8 mouse cellular contexts compared by ENCODE assay signal in genomic region chr1:35935099-35935651, GRCm38 (mm10).
DNase-seq lines count a peak whose midpoint lies in the region; ATAC-seq lines count a peak whose summit lies in the region.

No protein-coding gene starts in this region.

- no peak overlapping the region for H3K4me3 ChIP-seq in kidney, embryonic 15.5 days (replicated peaks)
- H3K4me3 ChIP-seq in kidney, embryonic 14.5 days (ENCODE audit: low read length): no peak overlapping the region

- 49% methylated on average over 7 of the region's 7 CpGs for WGBS in kidney, embryonic 15.5 days
- WGBS in kidney, embryonic 14.5 days: 67% methylated on average over 7 of the region's 7 CpGs

- no peaks in the 10 kb centered on the region for H3K9me3 ChIP-seq in kidney, embryonic 15.5 days (replicated peaks)
- no peaks in the 10 kb centered on the region for H3K9me3 ChIP-seq in kidney, embryonic 14.5 days (ENCODE audit: control insufficient read depth, low read length)

- H3K36me3 ChIP-seq in kidney, embryonic 15.5 days: no peaks in the 10 kb centered on the region
- no peaks in the 10 kb centered on the region for H3K36me3 ChIP-seq in kidney, embryonic 14.5 days (ENCODE audit: control insufficient read depth, insufficient read depth, low read length)

- H3K27ac ChIP-seq in kidney, embryonic 15.5 days: no peak overlapping the region
- H3K27ac ChIP-seq in kidney, embryonic 14.5 days (ENCODE audit: low read depth, low read length): no peak overlapping the region

- 0 out of 2 replicates have a peak, but pooled peaks have one; percentile 40 for ATAC-seq in kidney, embryonic 15.5 days (replicated peaks; ENCODE audit: low FRiP score)
- no peak for ATAC-seq in kidney, embryonic 14.5 days (ENCODE audit: low FRiP score, low TSS enrichment)
- ATAC-seq in megakaryocyte progenitor cell, adult 5-6 weeks (replicated peaks; ENCODE audit: poor library complexity): peak; percentile 89
- ATAC-seq in erythroid progenitor cell, adult 5-6 weeks (replicated peaks; ENCODE audit: low FRiP score, poor library complexity, severe bottlenecking): no peak

- H3K9ac ChIP-seq in kidney, embryonic 15.5 days: no peak overlapping the region
- H3K9ac ChIP-seq in kidney, embryonic 14.5 days (ENCODE audit: low read depth, low read length): no peak overlapping the region

- H3K4me1 ChIP-seq in kidney, embryonic 15.5 days: 0 out of 2 replicates have a peak, but pooled peaks cover 4% of the 10 kb centered on the region
- no peaks in the 10 kb centered on the region for H3K4me1 ChIP-seq in kidney, embryonic 14.5 days (ENCODE audit: control insufficient read depth, insufficient read depth, low read length)

- peak; percentile 14 for DNase-seq in c-Kit-positive CD71-negative TER-119-negative erythroid progenitor cells, embryonic 14.5 days (ENCODE audit: low read depth)
- peak; percentile 86 to 87 for DNase-seq in heart, postnatal 10 days
- no peak for DNase-seq in cerebellum, adult 9-10 months
- no peak for DNase-seq in cerebellum, adult 11-12 months

- intact Hi-C loops in heart, postnatal 10 days (cut with DNase I): loop anchor here (2.0 to 5.0 kb wide), 2 partner anchors 54 to 127 kb away; no protein-coding TSS in a partner anchor

- no peak overlapping the region for H3K4me2 ChIP-seq in kidney, embryonic 15.5 days
- no peak overlapping the region for H3K4me2 ChIP-seq in kidney, embryonic 14.5 days (replicated peaks; ENCODE audit: low read depth, low read length)

- no peaks in the 10 kb centered on the region for H3K27me3 ChIP-seq in kidney, embryonic 15.5 days
- H3K27me3 ChIP-seq in kidney, embryonic 14.5 days (ENCODE audit: control insufficient read depth, insufficient read depth, low read length): no peaks in the 10 kb centered on the region

Comparison
In these comparisons a context has a peak if more than half of its experiments do, and no peak if none do; other contexts are left out.
1. ATAC-seq: peak in kidney, embryonic 15.5 days (single experiment) and megakaryocyte progenitor cell, adult 5-6 weeks (single experiment); none in kidney, embryonic 14.5 days (single experiment) and erythroid progenitor cell, adult 5-6 weeks (single experiment).
2. DNase-seq: peak in c-Kit-positive CD71-negative TER-119-negative erythroid progenitor cells, embryonic 14.5 days (single experiment) and heart, postnatal 10 days (2 of 2); none in cerebellum, adult 9-10 months (single experiment) and cerebellum, adult 11-12 months (single experiment).